Mouse (Mus musculus) liver (tissue): ENCODE measurements around the gene Pfdn6.
A peak's percentile ranks its signal among the peaks of the same experiment; 100 is the strongest.
"Not testable (repeated sequence)": the region's sequence is repeated elsewhere in the genome, so short reads cannot be mapped to it uniquely, and the experiment has no call there.

ENCODE experiments used
- DNase-seq: peaks from one replicate; pipeline ENCODE4 v3.0.0-alpha.2; 2020; ENCODE audit warnings: mixed read lengths

Pfdn6 gene

GRCm38 (mm10) chr17:33891357-33891756, 48.8 kb downstream of the Pfdn6 start:
- no peak for DNase-seq

GRCm38 (mm10) chr17:33890533-33891059, 49.5 kb downstream of the Pfdn6 start, which contains the start of gene Kifc1:
Gene Kifc1, minus strand, starts transcription at chr17:33890661.
- DNase-seq, result peak; percentile 98

DNA sequence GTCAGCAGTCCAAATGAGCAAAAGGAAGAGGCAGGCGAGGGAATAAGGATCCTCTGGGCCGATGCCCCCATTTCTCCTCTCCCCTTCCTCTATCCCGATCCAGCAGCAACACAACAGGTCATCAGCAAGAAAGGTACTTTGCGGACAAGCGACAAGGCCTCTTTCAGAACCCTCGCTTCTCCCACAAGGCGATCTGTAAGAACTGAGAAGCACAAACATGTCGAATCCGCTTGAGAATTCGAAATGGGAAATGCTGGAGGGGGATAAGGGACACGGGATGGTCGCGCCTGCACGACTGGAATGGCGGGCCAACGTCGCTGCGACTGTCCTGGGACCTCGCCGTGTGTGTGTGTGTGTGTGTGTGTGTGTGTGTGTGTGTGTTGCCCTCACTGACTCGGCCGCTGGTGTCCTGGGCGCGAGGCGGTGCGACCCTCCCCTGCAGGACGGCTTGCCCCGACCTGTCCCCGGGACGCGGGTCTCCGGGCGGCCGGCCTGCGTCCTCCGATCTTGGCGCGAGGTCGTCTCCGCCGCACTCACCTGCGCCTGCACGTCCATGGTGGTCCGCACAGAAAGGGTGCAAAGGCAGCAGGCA, 50.1 kb downstream of the Pfdn6 start:
- not testable (repeated sequence) for DNase-seq
